25 mouse cellular contexts compared by ENCODE assay signal in the genomic region with DNA sequence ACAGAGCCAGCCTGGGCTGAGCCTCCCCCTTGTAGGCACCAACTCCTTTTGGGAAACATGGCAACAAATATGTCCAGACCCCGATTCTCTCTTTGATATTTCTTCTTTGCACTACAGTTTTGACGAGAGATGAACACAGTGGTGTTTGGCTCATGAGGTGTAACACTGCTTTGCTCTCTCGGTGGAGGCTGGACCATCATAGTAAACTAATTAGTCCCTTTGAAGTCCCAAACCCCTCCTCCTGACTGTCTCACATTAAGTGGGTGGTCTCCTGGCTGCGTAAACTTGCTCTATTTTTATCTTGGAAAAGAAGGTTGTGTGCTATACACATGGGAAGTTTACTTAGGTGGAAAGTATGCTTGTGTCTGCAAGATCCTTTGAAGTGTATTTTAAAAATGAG.
A peak's percentile ranks its signal among the peaks of the same experiment; 100 is the strongest.
DNase-seq lines count a peak whose midpoint lies in the region; ATAC-seq and TF ChIP-seq lines count a peak whose summit lies in the region.
"Had no signal": no experiment of that assay in that cellular context is flagged by ENCODE, and none has a peak within 500 bp of the region (broad histone marks: within the 10 kb centered on the region; RNA-seq: fewer than 3 reads in every experiment).

No protein-coding gene starts in this region.

- TF ChIP-seq EP300 in lung, postnatal 0 days (IDR thresholded peaks at IDR 0.05): no peak

- H3K4me3 ChIP-seq in limb, embryonic 13.5 days: no peak overlapping the region
- H3K4me3 ChIP-seq in limb, embryonic 10.5 days: no peak overlapping the region
- H3K4me3 ChIP-seq in lung, embryonic 16.5 days (ENCODE audit: low read length): no peak overlapping the region
- no peak overlapping the region for H3K4me3 ChIP-seq in lung, postnatal 0 days (ENCODE audit: low read depth, low read length)
- peak overlapping the region; percentile 30 for H3K4me3 ChIP-seq in testis, adult 2 months (ENCODE audit: control insufficient read depth, low read depth, low read length)
- H3K4me3 ChIP-seq: forebrain, embryonic 10.5 days; forebrain, embryonic 13.5 days; heart, embryonic 10.5 days; heart, embryonic 15.5 days had no signal

- no peak overlapping the region for H3K9ac ChIP-seq in limb, embryonic 13.5 days
- no peak overlapping the region for H3K9ac ChIP-seq in lung, embryonic 16.5 days (ENCODE audit: low read length)
- no peak overlapping the region for H3K9ac ChIP-seq in lung, postnatal 0 days (replicated peaks; ENCODE audit: low read depth)
- H3K9ac ChIP-seq: forebrain, embryonic 13.5 days; heart, embryonic 15.5 days; hindbrain, embryonic 14.5 days had no signal

- peak; percentile 23 for DNase-seq in heart, adult 11 months
- DNase-seq in heart, adult 18-20 months: no peak
- DNase-seq in limb, embryonic 10.5 days (ENCODE audit: low spot score): no peak
- DNase-seq in lung, postnatal 0 days (ENCODE audit: low spot score): no peak
- no peak for DNase-seq in testis, postnatal 10 days (ENCODE audit: low spot score)
- DNase-seq: adrenal gland, adult 8-10 months; adrenal gland, postnatal 25 days; cerebellum, adult 18-20 months; cerebellum, adult 9-10 months; cerebellum, postnatal 14 days; gastrocnemius, postnatal 10 days; gastrocnemius, postnatal 36 days; heart, postnatal 10 days; heart, postnatal 36 days had no signal

- H3K27me3 ChIP-seq in limb, embryonic 13.5 days: peaks cover 50% of the 10 kb centered on the region
- H3K27me3 ChIP-seq in limb, embryonic 10.5 days (ENCODE audit: low read depth, poor library complexity, severe bottlenecking): peaks cover 15% of the 10 kb centered on the region; the same call in 1 of the 2 replicates
- H3K27me3 ChIP-seq in lung, embryonic 16.5 days (ENCODE audit: control insufficient read depth, insufficient read depth, low read depth, low read length): no peaks in the 10 kb centered on the region
- H3K27me3 ChIP-seq in lung, postnatal 0 days (replicated peaks; ENCODE audit: insufficient read depth, low read length): no peaks in the 10 kb centered on the region
- H3K27me3 ChIP-seq in testis, adult 2 months (ENCODE audit: control insufficient read depth, insufficient read depth, low read length): no peaks in the 10 kb centered on the region
- H3K27me3 ChIP-seq: forebrain, embryonic 13.5 days; heart, embryonic 15.5 days had no signal

- H3K9me3 ChIP-seq in limb, embryonic 13.5 days: no peaks in the 10 kb centered on the region
- H3K9me3 ChIP-seq in limb, embryonic 10.5 days (replicated peaks): no peaks in the 10 kb centered on the region
- H3K9me3 ChIP-seq in lung, embryonic 16.5 days (ENCODE audit: control insufficient read depth, low read length): no peaks in the 10 kb centered on the region
- no peaks in the 10 kb centered on the region for H3K9me3 ChIP-seq in lung, postnatal 0 days (ENCODE audit: low read length)
- H3K9me3 ChIP-seq: forebrain, embryonic 10.5 days; forebrain, embryonic 13.5 days; heart, embryonic 10.5 days; heart, embryonic 15.5 days had no signal

- WGBS in limb, embryonic 13.5 days: 22% methylated on average over 4 of the region's 4 CpGs
- 29% methylated on average over 4 of the region's 4 CpGs for WGBS in limb, embryonic 10.5 days
- 14% methylated on average over 4 of the region's 4 CpGs for WGBS in lung, embryonic 16.5 days
- WGBS in lung, postnatal 0 days: 22% methylated on average over 4 of the region's 4 CpGs

- H3K27ac ChIP-seq in limb, embryonic 13.5 days: no peak overlapping the region
- no peak overlapping the region for H3K27ac ChIP-seq in limb, embryonic 10.5 days
- H3K27ac ChIP-seq in lung, embryonic 16.5 days (ENCODE audit: low read length): no peak overlapping the region
- H3K27ac ChIP-seq in lung, postnatal 0 days (ENCODE audit: low read length): no peak overlapping the region
- H3K27ac ChIP-seq in testis, adult 2 months (ENCODE audit: control insufficient read depth, insufficient read depth, low read depth, low read length): no peak overlapping the region
- H3K27ac ChIP-seq: forebrain, embryonic 10.5 days; forebrain, embryonic 13.5 days; heart, embryonic 10.5 days; heart, embryonic 15.5 days; hindbrain, embryonic 14.5 days; hindbrain, postnatal 0 days had no signal

- no peak for ATAC-seq in limb, embryonic 13.5 days (ENCODE audit: low FRiP score, low read depth)
- ATAC-seq in lung, embryonic 16.5 days (ENCODE audit: low read depth): peak; percentile 15; the same call in 1 of the 2 replicates
- ATAC-seq in lung, postnatal 0 days: no peak
- ATAC-seq: activated CD4-positive, CD25-positive, alpha-beta regulatory T cell, adult 4 months; forebrain, embryonic 16.5 days had no signal

- TF ChIP-seq CTCF in lung, postnatal 0 days (IDR thresholded peaks at IDR 0.05): no peak
- TF ChIP-seq CTCF in testis, adult 2 months (IDR thresholded peaks at IDR 0.05; ENCODE audit: control insufficient read depth, insufficient read depth, insufficient replicate concordance, low read depth, low read length): no peak

- TF ChIP-seq POLR2A in testis, adult 2 months (IDR thresholded peaks at IDR 0.05; ENCODE audit: control insufficient read depth, low read depth, low read length): no peak

- 0 out of 2 replicates have a peak overlapping the region, but pooled peaks have one; percentile 16 for H3K4me2 ChIP-seq in limb, embryonic 13.5 days (replicated peaks)
- 0 out of 2 replicates have a peak overlapping the region, but pooled peaks have one; percentile 28 for H3K4me2 ChIP-seq in lung, embryonic 16.5 days (ENCODE audit: low read depth, low read length)
- H3K4me2 ChIP-seq in lung, postnatal 0 days (replicated peaks; ENCODE audit: low read depth, low read length): no peak overlapping the region
- H3K4me2 ChIP-seq: forebrain, embryonic 13.5 days; heart, embryonic 15.5 days; hindbrain, embryonic 14.5 days had no signal

- peaks cover 44% of the 10 kb centered on the region for H3K4me1 ChIP-seq in limb, embryonic 13.5 days
- H3K4me1 ChIP-seq in limb, embryonic 10.5 days: peaks cover 48% of the 10 kb centered on the region
- no peaks in the 10 kb centered on the region; the same call in 1 of the 2 replicates for H3K4me1 ChIP-seq in lung, embryonic 16.5 days (replicated peaks; ENCODE audit: control insufficient read depth, insufficient read depth, low read length)
- H3K4me1 ChIP-seq in lung, postnatal 0 days (ENCODE audit: insufficient read depth, low read depth, low read length): no peaks in the 10 kb centered on the region
- peaks cover 9% of the 10 kb centered on the region for H3K4me1 ChIP-seq in testis, adult 2 months (ENCODE audit: control insufficient read depth, insufficient read depth, low read length)
- H3K4me1 ChIP-seq: forebrain, embryonic 10.5 days; forebrain, embryonic 13.5 days had no signal

- no peaks in the 10 kb centered on the region for H3K36me3 ChIP-seq in limb, embryonic 13.5 days
- H3K36me3 ChIP-seq in limb, embryonic 10.5 days: no peaks in the 10 kb centered on the region
- no peaks in the 10 kb centered on the region for H3K36me3 ChIP-seq in lung, embryonic 16.5 days (ENCODE audit: control insufficient read depth, insufficient read depth, low read length)
- no peaks in the 10 kb centered on the region for H3K36me3 ChIP-seq in lung, postnatal 0 days (ENCODE audit: insufficient read depth, low read length)
- no peaks in the 10 kb centered on the region for H3K36me3 ChIP-seq in testis, adult 2 months (ENCODE audit: control insufficient read depth, insufficient read depth, low read length)
- H3K36me3 ChIP-seq: forebrain, embryonic 10.5 days; heart, embryonic 10.5 days; heart, embryonic 15.5 days had no signal
